Mouse (Mus musculus): ENCODE data around the gene Emc6.

Emc6 gene

DNA sequence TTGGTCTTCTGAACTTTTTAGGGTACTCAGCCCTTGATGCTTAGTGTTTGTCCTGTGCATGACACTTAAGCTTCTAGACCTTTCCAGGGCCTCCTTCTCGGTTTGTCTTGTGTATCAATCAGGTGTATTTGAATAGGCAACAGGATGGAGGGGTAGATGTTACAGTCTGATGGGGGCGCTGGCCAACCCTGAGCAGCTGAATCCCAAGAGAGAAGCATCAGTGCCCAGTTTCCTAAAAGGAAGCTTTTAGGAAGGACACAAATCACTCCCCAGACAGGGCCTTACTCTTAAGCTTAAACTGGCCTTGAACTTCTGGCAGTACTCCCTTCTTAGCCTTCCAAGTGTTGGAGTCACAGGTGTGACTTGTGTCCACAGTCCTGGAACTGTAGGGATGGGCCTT, 1.1 kb upstream of the Emc6 start:
- in situ Hi-C loops (cut with MboI, MseI), result loop anchor here in 1 of 2 experiments (25.0 kb wide), 1 partner anchor 966 kb away; the partner anchor contains the start of genes 4933427D14Rik, Gm43951, Med31 and Txndc17

DNA sequence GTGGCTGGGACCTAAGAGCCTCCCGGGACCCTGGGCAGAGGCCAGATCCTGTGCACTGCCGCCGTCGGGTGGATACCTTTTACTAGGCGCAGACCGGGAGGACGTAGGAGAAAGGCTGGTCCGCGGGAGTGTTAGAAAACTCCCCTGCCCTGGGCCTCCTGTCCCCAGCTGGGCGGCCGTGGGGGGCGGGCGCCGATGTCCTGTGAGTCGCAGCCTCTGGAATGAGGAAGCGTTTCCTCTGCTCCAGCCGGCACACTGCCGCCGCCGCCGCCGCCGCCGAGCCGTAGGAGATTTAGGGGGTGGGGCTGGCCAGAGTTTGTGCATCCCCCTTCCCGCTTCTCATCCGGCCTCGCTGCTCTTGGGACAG, 655 bp upstream of the Emc6 start:
- in situ Hi-C loops (cut with MboI, MseI), result loop anchor here in 1 of 2 experiments (25.0 kb wide), 1 partner anchor 965 kb away; the partner anchor contains the start of genes 4933427D14Rik, Gm43951, Med31 and Txndc17

DNA sequence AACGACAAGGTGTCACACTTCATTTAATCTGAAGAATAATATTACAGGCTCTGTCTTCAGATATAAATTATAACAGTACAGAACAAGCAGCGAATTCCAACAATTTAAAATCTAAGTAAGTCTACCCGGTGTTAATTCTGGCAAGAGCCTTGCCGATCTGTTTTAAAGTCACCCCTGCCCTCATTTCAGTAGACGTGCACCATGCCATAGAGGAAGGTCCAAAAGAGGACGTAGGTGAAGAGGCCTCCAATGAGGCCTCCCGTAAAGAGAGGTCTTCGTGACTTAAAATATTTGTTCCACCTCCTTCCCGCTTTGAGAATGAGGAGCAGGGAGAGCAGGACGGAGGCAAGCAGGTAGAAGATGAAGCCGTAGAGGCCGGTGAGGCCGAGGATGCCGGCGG, 651 bp downstream of the Emc6 start:
- in situ Hi-C loops (cut with MboI, MseI), result loop anchor here in 1 of 2 experiments (25.0 kb wide), 1 partner anchor 964 kb away; the partner anchor contains the start of genes 4933427D14Rik, Gm43951, Med31 and Txndc17

DNA sequence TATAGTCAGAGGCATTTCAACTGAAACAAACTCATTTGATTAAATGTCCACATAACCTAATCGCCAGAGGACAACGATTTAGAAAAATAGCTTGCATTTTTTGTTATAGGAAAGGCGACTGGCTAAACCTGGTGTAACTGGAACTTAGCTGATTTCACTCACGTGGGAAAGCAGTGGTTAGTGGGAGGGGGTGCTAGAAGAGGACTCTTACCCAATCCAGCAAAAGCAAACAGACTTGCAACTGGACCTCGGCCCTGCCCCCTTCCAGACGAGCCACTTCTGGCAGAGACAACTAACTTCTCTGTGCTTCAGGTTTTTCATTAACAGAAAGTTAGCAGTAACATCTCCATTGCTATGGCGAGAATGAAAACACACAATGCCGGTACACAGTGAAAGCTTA, 1.2 kb downstream of the Emc6 start:
- in situ Hi-C loops (cut with MboI, MseI), result loop anchor here in 1 of 2 experiments (25.0 kb wide), 1 partner anchor 963 kb away; the partner anchor contains the start of genes 4933427D14Rik, Gm43951, Med31 and Txndc17

DNA sequence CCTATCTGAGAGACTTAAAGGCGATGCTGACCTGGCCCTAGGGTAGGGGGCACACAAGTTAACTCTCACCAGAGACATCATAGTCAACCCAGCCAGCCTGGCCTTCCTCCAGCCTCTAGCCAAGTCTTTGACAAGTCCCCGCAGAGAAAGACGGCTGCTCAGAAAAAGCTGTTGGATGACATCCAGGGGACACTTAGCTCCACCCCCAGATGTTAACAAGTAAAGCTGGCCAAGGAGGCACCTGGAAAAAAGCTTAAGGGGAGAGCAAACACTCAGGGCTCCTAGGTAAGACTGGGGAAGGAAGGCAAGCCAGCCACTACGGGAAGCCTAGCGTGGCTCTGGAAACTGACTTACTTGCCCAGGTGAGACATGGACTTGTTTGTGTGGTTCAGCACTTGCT, 4.7 kb downstream of the Emc6 start:
- in situ Hi-C loops (cut with MboI, MseI), result loop anchor here in 1 of 2 experiments (5.0 kb wide), 1 partner anchor 40 kb away; no protein-coding TSS in a partner anchor

DNA sequence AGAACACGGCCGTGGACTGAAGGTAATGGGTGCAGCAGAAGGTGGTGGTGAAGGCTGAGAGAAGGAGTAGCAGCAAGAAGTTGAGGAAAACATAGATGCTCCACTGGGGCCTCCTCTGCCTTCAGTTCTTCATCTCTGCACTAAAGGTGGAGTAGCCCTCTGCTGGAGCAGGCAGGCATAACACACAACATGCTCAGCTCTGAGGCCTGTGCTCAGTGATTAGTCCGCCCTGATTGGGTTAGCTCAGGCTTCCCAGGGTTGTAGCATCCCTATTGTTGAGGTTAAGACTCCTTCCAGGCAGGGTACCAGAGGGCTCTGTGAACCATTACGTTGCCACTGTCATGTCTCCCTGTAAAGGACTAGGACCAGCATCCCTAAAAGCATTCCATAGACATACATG, 7.6 kb downstream of the Emc6 start:
- in situ Hi-C loops (cut with MboI, MseI), result no loop called here

DNA sequence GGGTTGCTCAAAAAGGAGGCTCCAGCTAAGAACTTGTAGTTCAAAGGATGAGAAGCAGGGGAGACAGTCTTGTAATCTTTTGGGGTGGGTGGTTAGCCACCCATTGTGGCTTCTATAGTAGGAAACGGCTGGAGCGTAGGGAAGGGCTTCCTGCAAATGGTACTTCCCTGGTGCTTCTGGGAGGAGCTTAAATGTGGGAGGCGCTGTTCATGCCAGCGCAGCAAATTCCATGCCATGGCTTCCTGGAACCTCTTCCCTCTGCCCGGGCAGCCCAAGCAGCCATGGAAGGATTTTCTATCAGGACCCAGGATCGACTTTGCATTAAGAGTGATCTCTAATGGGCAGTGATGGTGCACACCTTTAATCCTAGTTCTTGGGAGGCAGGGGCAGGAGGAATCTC, 8.3 kb downstream of the Emc6 start:
- in situ Hi-C loops (cut with MboI, MseI), result no loop called here

DNA sequence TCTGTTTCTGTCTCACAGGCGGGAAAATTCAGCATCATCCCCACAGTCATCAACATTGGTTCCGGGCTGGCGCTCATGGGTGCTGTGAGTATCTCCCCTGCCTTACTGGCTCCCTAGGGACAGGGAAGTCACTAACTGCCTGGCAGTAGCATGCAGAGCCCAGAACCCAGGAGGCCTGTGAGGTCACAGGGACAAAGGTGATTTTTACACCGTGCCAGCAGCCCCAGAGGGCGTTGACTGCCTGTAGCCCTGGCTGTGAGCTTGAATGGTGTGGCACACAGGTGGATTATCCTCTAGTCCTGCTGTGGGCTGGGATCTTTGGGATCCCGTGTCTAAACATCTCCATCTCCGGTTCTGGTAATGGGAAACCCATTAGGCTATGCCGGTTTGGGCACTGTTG, 8.8 kb downstream of the Emc6 start:
- in situ Hi-C loops (cut with MboI, MseI), result no loop called here

DNA sequence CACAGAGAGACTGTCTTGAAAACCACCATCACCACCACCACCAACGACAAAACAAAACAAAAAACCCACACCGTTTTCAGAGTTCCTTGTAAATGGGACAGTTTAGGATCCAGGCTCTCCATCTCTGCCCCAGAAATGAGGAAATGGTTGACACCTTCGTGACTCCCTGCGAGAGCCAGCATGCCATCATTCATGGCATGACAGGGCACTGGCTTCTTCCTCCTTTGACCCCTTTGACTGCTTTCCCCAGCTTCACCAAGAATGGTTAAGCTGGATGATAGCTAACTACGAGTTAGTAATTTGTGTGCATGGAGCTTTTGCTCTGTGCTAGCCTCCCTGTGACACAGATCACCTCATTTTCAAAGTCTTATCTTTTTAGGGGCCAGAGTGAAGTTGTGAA, 14.6 kb downstream of the Emc6 start:
- in situ Hi-C loops (cut with MboI, MseI), result no loop called here

DNA sequence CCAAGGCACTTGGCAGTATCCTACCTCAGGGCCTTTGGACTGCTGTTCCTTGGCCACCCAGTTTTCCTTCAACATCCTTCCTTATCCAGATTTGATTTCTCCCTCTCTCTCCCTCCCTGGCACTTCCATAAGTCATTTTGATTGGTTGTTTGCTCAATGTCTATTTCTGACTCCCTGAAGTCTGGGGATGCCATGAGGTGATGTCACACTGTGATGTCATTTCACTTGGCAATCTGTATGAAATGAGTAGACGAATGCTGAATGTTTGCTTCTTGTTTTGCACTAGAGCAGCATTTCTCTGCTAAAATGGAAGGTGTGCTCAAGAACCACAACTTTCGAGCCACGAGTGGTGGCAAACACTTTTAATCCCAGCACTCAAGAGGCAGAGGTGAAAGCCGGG, 15.2 kb downstream of the Emc6 start:
- in situ Hi-C loops (cut with MboI, MseI), result no loop called here

DNA sequence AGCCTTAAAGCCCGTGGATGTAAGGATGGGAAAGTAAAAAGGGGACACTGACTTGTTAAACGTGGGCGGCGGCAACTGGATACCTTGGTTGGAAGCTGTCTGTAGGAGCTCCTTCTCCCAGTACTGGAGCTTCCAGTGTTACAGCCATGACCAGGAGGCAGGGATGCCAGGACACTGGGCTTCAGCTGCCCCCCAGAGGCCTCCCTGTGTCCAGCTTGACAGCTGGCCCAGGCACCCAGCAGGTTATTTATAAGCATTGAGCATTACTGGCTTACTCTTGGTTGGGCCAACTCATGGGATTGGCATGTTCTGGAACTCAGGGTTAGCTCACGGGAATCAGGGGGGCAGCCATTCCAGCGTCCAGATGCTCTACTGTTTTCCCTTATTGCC, 16.0 kb downstream of the Emc6 start:
- in situ Hi-C loops (cut with MboI, MseI), result no loop called here

DNA sequence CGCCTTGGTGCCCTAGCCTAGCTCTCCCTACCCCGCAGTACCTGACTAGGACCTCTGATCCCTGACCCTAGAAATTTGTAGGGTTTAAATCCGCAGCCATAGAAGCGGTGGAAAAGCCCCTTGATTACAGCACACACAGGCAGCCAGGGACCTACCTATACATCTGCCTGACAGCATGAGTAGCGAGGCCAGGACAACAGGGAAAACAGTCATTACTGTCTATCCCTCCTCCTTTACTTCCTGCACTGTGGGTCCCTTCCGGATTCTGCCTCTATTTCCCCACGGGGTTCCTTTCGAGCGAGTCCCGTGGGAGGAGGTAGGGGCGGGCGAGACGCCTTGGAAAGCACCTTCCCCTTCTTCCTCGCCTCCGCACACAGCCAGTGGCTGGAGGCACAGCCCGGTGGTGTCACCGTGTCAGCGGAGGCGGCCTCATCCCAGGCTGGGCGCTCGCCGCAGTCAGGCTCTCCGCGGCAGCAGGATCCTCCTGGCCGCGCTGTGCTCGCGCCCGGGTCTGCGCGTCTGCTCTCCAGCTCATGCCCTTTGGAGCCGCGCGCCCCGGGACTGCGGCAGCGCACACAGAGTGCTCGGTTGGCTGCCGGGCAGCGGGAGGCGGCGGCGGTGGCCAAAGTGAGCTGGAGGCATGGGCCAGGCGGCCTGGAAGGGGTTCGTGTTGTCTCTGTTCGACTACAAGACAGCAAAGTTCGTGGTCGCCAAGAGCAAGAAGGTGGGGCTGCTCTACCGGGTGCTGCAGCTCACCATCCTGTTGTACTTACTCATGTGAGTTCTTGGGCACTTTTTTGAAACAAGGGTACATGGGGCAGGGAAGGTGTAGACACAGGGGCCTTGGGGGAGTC, 16.7 kb downstream of the Emc6 start, which contains the start of gene P2rx5:
P2rx5 (plus strand) TSS at position 465 of the 854 bp plus-strand sequence.
- in situ Hi-C loops (cut with MboI, MseI), result loop anchor here in 1 of 2 experiments (10.0 kb wide), 1 partner anchor 1215 kb away; no protein-coding TSS in a partner anchor

DNA sequence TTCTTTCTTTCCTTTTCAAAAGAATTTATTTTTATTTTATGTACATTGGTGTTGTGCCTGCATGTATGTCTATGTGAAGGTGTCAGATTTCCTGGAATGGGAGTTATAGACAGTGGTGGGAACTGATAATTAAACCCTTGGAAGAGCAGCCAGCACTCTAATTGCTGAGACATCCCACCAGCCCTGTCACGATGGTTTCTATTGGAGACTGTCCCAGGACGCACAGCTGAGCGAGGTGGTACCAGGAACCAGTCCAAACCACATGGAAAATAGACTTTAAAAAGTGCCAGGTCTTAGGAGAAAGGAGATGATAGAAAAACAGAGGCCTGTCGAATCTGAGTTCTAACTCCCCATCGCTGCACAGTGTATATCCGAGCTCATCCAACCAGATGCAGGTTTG, 21.8 kb downstream of the Emc6 start:
- in situ Hi-C loops (cut with MboI, MseI), result loop anchor here in 1 of 2 experiments (10.0 kb wide), 1 partner anchor 1220 kb away; no protein-coding TSS in a partner anchor

DNA sequence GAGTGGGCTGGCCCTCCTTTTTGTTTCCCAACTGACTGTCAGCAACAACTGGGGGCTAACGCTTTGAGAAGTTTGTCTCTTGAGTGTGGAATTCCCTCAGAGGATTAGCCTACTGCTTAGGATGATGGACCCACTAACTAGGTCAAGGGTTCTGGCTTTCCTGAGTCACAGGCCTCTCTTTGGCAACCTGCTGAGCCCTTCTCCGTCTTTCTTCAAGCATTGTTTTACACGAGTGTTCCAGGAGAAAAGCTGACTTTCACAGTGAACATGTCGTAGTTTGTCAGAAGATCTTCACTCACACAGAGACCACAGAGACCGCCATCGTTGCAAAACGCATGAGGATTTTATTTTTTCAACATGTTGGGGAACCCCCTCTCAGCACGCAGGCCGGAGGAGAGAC, 28.6 kb downstream of the Emc6 start:
- in situ Hi-C loops (cut with MboI, MseI), result no loop called here

DNA sequence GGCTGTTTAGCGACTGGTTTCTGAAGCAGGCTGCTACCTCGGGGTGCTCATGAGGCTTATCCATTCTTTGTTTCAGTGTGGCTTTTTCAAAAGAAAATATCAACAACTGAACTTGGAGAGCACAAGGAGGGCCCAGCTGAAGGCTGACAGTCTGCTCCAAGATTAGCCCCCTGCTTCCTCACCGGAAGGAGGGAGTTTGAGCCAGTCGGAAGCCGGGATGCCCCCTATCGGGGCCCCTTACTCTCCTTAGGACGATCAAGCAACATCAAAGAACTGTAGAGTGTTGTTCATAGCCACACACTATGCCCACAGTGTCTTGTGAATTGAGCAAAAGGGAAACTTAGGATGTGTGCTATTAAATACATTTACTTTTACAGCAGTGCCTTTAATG, 29.9 kb downstream of the Emc6 start:
- in situ Hi-C loops (cut with MboI, MseI), result no loop called here

DNA sequence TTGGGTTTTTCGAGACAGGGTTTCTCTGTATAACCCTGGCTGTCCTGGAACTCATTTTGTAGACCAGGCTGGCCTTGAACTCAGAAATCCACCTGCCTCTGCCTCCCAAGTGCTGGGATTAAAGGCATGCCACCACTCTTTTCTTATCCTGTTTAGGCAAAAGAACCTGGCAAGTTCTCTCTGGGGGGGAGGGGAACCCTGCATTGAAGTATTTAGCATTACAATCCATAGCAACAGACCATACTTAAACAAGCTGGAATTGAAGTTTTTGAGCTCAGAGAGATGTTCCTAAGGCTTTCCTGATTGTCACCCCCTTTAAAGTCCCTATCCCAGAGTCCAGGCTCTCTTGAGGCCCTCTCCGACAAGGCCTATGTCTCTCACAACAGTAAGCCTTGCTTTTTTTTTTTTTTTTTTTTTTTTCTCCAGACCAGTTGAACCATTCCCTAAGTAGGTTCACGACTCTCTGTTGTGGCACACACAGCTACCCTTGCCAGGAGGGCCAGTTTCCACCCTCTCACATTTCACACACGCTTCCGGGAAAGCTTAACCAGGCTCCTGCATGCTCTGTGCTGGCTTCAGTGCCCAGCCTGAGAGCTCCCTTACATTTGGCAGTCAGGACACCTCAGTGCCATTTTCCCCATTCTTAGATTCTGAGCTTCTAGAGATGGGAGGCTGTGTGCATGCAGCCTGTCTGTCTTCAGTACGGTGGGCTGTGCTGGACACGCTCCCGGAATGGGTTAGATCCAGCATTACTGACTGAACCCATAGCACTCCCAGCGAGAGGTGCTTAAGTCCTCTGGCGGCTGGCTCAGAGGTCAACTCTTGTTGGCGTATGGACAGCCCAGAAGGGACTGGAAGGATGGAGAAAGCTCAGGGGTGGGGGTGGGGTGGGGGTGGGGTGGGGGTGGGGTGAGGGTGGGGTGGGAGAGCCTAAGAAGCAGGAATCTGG, 30.5 kb downstream of the Emc6 start:
- in situ Hi-C loops (cut with MboI, MseI), result no loop called here

DNA sequence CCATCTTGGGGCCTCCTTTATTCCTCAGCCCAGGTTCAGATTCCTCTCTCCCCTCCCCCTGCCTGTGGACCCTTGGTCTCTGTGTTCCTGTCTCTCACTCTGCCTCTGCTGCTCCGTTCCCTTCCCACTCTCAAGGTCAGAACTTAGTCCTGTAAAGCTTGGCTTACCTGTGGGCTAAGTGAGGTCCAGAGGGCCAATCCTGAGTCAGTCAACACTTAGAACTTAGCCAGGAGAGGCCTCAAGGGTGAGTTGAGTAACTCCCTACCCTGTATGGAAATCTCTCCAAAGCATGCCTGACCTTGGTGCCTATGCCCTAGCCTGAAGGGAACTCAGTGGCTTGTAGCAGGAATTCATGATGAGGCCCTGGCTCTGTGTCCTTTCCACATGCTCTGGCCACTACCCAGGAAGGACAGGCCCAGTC, 32.6 kb downstream of the Emc6 start:
- in situ Hi-C loops (cut with MboI, MseI), result no loop called here

DNA sequence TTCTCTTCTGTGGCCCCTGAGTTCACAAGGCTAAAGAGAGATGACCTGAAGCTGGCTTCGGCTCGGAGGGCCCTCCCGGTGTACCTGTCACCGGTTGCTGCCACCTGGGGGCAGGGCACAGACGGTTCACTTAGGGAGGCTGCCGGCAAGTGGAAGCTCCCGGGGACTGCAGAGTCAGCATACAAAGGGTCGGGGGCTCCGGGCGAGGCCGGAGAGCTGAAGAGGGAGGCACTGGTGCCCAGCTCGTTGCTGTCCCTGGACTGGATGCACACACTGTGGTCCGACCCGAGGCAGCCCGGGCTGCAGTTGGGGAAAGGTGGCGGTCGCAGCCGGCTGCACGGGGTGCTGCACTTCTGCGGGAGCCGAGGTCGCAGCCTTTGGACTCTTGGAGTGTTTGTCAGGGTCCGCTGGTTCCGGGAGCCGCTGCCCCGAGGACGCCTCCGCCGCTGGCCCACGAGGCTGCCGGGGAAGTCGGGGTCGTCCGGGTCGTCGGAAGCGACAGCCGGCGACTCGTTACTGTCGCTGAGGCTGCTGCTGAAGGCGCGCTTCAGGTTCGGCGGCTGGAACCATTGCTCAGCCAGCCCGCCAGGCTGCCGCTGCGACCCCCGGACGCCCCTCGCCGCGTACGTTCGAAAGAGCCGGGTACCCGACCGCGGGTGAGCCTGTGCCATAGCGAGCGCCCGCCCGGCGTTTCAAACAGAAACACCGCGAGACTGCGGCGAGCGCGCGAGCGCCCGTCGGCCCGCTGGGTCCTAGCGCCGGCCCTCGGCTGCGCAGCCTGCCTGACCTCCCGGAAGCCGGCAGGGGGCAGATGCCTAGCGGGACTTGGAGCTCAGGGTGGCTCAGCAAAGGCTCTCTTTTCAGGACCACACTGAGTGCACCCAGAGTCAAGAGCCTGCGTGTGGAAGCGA, 39.0 kb downstream of the Emc6 start, which contains the start of gene Haspin:
Haspin (minus strand) TSS at position 704 of the 911 bp plus-strand sequence.
- in situ Hi-C loops (cut with MboI, MseI), result loop anchor here in 1 of 2 experiments (10.0 kb wide), 1 partner anchor 63 kb away; no protein-coding TSS in a partner anchor

DNA sequence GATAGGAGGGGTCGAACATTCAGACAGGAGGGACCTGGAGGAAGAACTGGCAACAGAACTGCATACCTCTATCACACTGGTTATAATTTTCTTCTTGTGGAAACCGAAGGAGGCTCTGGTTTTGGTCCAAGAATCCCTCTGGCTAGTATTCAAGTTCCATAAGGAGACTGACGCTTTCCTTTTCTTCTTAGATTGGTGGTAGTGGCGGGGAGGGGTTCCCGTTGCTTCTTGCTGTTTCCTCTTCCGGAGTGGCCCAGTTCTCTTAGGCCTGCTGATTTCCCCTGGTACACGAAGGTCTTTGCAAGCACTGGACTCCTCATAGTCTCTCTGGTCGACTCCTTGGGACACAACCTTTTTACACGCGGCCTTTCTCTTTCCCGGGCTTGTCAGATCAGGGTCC, 39.7 kb downstream of the Emc6 start:
- in situ Hi-C loops (cut with MboI, MseI), result loop anchor here in 1 of 2 experiments (10.0 kb wide), 1 partner anchor 62 kb away; no protein-coding TSS in a partner anchor

DNA sequence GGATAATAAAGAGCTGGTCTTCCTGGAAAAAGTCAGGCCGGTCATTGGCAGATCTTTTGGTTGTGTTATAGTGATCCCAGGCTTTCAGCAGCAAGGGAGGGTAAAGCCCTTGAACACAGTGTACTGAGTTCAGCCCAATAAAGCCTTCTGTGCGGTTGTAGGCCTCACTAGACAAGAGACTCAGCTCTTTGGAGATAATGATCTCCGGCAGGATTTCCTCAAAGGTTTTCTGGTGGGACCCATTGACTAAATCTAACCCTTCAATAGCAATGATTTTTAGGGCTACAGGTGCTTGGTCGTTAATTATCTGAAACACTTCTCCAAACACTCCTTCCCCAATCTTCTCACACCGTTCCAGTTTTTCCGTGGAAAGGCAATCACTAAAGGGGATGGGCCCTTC, 40.2 kb downstream of the Emc6 start:
- in situ Hi-C loops (cut with MboI, MseI), result loop anchor here in 1 of 2 experiments (10.0 kb wide), 1 partner anchor 62 kb away; no protein-coding TSS in a partner anchor
